Mouse (Mus musculus) right cerebral cortex, postnatal 25 days (tissue): ENCODE results near the gene Pcdh7.

Experiments
- DNase-seq: peaks from one replicate; pipeline ENCODE4 v3.0.0; 2022

The Pcdh7 gene

DNA sequence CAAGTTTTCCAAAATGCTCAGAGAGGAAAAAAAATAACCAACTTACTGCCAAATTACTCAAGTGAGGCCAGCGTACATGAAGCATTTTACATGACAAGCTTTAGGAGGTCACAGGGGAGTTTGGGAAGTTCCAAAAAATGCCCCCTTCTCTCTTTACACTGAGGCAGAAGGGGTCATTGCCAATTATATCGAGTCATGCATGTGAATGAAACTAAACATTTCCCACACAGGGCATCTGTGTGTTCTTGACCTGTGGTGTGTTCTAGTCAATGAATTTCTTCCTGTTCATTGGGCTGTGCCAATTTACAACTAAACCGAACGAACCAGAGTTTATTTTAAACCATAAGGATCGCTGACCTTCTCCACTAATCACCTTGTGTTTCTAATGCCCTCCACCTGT is 86.1 kb downstream of the Pcdh7 start:
- DNase-seq = no peak

DNA sequence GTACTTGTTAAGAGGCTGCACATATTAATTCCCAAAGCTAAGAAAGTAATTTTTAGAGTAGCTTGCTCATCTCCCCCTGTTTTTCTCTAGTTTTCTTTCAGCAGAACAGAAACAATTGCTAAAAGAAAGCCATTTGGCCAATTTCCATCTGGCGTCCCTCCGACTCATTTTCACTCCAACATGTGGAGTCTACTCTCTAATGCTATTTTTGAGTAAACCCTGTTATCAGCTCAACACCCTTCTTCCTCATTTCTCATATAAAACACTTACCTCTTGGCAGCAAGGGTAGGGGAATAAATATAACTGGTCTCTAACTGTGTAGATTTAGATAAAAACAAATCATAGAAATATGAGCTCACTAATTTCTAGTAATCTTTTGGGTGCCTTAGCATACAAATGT is 89.6 kb downstream of the Pcdh7 start:
- DNase-seq = no peak

- DNase-seq = no peak
Observed at GRCm38 (mm10) chr5:57810641-57811040, 92.9 kb downstream of the Pcdh7 start.

DNA sequence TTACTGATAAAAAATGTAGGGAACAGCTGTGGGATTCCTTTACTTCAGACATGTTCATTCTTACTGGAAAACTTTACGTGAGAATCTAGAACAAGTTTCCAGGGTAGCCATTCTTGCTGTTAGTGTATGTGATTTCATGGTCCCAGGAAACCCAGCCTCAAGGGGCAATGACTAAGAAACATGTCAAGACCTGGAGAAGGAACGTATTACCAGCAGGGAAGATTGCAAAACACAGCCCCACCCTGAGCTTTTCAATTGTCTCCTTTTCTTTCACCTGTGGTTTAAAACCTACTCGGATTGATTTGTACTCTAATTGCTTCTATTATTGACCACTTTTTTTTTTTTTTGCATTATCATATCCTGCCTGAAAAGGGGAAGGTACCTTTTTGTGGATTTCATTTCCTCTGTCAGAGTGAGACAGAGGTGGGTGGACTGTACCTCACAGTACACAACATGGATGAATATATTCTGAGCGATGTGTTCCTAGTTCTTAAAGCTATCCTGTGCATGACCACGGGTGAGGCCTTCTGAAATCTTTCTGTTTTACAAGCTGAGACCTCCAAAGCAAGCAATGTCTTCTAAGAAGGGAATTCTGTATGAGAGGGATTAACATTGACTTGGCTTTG is 98.3 kb downstream of the Pcdh7 start:
- no peak for DNase-seq

- DNase-seq = no peak
Observed at GRCm38 (mm10) chr5:57819788-57820187, 102.0 kb downstream of the Pcdh7 start.

GRCm38 (mm10) chr5:57821099-57821498 is 103.3 kb downstream of the Pcdh7 start:
- DNase-seq = no peak

- DNase-seq = no peak
Observed at GRCm38 (mm10) chr5:57828437-57828836, 110.7 kb downstream of the Pcdh7 start.

- no peak for DNase-seq
Observed at GRCm38 (mm10) chr5:57837150-57837549, 119.4 kb downstream of the Pcdh7 start.

DNA sequence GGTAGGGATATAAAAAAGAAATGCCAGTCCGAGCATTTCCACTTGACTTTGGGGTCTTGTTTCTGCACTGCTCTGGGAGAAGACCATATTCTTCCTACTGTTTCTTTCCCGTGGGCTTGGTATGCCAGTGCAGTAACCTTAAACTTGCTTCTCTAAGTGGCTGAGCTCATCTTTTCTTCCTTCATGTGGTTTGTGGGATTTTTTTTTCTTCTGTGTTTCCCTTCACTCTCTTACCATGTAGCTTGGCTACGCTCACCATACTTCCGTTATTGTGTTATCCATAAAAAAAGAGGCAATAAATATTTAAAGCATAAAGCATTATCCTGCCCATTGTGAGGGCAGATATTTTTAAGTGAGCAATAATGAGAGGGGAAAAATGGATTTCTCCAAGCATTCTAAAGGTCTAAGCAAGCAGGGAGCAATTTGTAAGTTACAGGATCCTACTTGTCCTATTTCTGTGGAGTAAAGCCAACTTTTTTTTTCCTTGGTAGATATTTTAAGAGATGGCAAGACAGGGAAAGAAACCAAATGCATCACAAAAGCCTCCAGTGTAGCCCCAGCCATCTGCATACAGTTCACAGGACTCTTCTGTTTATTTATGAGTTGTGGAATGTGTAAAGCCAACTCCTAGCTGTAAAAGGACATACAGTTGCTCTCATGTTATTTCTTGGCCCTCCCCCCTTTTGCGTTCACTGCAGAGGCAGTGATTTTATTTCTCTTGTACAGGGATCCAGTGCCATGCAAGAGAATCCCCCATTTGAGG is 123.8 kb downstream of the Pcdh7 start:
- DNase-seq = no peak

GRCm38 (mm10) chr5:57847500-57847899 is 129.7 kb downstream of the Pcdh7 start:
- peak; percentile 19 for DNase-seq

DNA sequence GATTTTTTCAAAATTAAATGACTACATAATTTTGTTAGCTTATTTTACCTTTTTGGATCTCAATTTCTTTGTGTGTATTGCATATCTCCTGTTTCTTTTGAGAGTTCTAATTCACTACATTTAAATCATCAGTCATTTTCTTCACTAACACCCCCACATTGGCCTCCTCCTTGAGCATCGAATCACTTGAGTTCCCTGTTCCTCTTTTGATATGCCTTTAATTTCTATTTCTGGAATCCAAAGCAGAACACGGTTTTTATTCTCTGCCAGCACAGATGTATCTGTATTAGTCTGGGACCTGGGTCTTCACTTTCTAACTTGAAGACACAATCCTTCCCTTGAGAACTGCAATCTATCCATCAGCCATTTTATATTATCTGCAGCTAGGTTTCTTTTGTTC is 132.3 kb downstream of the Pcdh7 start:
- DNase-seq = no peak

DNA sequence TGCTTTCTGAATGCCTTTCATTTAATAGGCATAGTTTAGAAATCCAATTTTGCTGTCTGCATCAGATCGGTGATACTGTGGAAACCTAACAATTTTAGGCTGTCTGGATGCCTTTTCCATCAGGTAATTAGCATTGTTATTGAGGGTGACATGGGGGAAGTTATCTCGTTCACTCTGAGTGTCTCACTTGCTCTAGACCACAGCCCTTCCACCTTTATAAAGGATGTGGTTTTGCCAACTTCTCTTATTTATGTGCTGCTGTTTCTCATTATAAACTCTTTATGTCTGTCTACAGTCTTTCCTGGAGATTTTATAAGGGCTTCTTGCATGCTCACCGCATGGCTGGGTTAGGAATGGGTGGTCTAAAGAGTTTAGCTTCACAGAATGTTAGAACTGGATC is 139.5 kb downstream of the Pcdh7 start:
- no peak for DNase-seq

DNA sequence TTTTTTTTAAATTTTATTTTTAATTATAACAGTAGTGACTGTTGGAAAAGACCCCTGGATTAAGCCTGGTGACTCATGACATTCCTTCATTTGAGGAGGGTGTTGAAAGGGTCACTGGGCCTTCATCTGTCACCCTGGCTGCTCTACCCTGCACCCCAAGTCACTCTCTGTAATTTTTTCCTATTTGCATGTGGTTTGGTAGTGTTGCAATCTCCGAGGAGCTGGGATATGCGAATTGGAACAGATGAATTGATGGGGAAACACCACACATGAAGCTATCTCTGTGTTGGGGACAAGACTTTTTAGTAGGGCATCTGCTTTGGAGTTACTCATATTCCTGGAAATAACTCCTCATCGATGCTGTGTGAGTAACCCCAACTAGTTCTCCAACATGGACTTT is 146.5 kb downstream of the Pcdh7 start:
- DNase-seq = no peak

- DNase-seq = no peak
Observed at GRCm38 (mm10) chr5:57865256-57865655, 147.5 kb downstream of the Pcdh7 start.

DNA sequence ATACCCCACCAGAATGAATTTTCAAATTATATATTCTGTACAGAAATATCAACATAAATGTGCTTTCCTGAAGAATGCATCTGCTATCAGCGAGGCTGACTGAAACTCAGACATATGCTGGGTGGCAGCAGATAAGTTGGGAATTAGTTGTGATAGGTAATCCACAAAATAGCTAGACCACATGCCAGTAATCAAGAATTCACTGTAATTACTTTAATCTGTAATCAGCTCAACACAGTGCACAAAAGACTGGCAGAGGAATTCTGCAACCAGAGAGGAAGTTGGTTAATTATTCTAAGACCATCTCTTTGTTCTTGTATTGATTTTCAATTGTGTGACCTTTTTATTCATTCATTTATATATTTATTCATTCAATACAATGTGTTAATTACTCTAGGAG is 148.3 kb downstream of the Pcdh7 start:
- DNase-seq = no peak

DNA sequence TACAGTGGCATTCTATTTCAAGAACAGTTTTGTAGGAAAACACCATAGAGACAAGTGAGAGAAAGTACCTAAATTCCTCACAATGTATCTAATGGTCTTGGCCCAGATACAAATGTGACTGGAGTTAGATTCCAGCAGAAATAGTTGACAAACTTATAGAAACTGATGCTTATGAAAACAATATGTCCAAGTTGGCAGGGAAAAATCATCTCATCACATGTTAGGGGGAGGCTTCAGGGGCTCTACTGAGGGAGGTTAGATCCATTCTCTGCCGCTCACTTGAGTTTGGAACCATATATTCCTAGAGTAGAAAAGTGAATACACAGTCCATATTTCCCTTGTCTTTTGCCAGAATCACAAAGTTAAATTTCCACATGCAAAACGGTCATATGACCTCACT is 150.1 kb downstream of the Pcdh7 start:
- no peak for DNase-seq

DNA sequence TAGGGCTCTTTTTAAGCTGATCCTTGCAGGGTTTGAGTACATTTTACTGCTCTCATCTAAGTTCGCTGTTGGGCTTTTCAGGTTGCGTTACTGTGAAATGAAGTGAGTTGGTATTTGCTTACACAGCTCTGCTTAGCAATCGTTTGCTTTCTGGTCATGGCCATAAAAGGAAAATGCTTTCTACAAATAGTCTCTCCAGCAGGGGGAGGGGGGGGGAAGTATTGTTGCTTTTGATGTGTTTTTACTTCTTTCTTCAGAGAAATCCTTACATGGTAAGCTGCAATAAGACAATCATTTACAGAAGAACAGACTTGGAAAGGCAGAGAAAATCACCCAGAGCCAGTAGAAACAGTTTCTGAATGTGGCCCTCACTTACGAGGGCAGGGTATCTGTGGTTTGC is 150.9 kb downstream of the Pcdh7 start:
- no peak for DNase-seq

- DNase-seq = no peak
Observed at GRCm38 (mm10) chr5:57870727-57871126, 153.0 kb downstream of the Pcdh7 start.

DNA sequence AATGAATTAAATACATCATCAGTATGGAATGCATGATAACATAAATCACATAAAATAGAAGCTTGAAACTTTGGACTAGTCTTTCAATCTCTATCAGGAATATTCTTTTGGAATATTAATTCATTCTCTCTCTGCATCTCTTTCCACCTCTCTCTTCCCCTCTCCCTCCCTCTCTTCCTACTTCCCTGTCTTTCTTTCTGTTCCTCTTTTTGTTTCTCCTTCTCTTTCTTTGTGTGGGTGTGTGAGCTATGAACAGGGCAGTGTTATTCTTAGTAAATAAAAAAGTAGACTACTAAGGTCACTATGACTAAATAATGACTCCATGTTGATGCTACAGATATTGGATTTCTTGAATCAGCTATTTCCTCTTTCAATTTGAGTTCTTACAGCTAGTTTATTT is 167.2 kb downstream of the Pcdh7 start:
- no peak for DNase-seq

DNA sequence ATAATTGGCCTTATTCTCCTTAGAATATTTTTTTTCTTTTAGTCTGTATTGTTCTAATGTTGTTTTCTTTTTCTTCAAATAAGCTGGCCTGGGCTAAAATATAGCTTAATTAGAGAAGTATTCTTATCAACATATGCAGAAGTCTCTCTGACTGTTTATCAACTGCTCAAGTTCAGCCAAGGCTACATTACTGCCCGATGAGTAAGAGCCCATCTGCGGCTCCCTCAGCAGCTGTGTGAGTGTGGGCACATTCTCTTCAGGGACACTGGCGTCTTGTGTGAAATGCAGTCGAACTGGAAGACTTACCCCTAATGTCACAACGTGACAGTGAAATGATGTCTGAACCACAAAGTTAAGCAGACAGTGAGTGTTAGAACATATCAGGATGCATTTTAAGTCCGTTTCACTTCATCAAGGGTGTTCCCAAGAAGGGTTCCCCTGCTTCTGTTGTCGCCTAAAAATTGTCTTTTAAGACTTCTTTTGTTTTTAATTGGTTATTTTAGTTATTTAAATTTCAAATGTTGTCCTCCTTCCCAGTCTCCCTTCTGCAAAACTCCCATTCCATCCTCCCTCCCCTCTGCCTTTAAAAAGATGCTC is 181.3 kb downstream of the Pcdh7 start:
- peak; percentile 18 for DNase-seq

DNA sequence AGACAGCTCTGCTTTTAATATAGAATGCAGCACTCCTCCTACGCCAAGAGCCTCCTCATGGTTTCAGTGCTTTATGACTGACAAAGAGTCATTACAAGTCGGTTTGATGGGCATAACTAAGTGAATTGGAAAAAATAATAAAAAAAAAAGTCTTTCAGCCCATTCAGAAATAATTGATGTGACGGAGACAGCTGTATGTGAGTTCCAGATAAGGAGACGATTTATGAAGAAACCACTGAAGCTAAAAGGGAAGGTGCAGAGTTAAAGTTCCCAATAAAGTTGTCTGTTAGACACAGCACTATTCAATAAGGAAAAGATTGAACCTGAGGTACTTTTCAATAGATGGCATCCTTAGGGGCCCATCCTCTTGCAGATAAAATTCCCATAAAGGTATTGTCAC is 189.5 kb downstream of the Pcdh7 start:
- DNase-seq = no peak

- no peak for DNase-seq
Observed at GRCm38 (mm10) chr5:57921140-57921539, 203.4 kb downstream of the Pcdh7 start.

GRCm38 (mm10) chr5:57931331-57931730 is 213.6 kb downstream of the Pcdh7 start:
- DNase-seq = no peak

DNA sequence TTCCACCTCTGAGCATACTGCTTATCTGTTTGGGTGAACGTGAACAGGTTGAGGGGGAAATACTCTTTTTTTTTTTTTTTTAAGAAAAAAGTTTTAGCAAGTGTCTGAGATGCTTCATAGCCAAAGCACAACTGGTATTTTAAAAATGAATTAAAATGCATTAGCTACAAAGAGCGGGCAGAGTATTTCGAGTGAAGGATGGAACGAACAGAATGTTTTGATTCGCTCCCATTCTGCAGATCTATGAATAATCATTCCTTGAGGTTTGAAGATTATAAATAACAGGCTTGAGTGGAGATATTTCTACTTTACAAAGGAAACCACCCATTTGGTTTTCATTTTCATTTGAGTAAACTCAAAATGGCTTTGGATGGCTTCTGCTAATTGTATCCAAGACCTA is 214.0 kb downstream of the Pcdh7 start:
- no peak for DNase-seq

GRCm38 (mm10) chr5:57934666-57935065 is 216.9 kb downstream of the Pcdh7 start:
- DNase-seq = no peak
